Mouse (Mus musculus) lung, embryonic 16.5 days (tissue): Measurements from ENCODE around the gene Fcho1. TPM values are rescaled to one million over a fixed set of nuclear protein-coding genes. Genes with fewer than 3 reads are reported as not detected.

Experiments used
- ATAC-seq: fragments of 200-750 bp; cut with Nextera tagmentation; 2 replicates; pipeline ENCODE4 v1.8.0; 2017; ENCODE audit warnings: low read depth, mild to moderate bottlenecking, moderate library complexity
- H3K27ac ChIP-seq: fragments of 300-500 bp; sonication (generic); 2 replicates; pipeline ENCODE4 v1.5.1; 2014; ENCODE audit warnings: mild to moderate bottlenecking, control low read depth, low read length
- H3K27me3 ChIP-seq: fragments of 300-500 bp; sonication (generic); 2 replicates; pipeline ENCODE4 v1.6.1; 2014; ENCODE audit warnings: low read depth, low read length, mixed read lengths; ENCODE audit not compliant: control insufficient read depth, insufficient read depth
- H3K36me3 ChIP-seq: fragments of 300-500 bp; sonication (generic); 2 replicates; pipeline ENCODE4 v1.6.1; 2014; ENCODE audit warnings: low read length; ENCODE audit not compliant: control insufficient read depth, insufficient read depth
- H3K4me1 ChIP-seq: fragments of 300-500 bp; sonication (generic); replicated peaks from 2 replicates; pipeline ENCODE4 v1.6.1; 2014; ENCODE audit warnings: low read length, mixed read lengths; ENCODE audit not compliant: control insufficient read depth, insufficient read depth
- H3K4me2 ChIP-seq: fragments of 300-500 bp; sonication (generic); 2 replicates; pipeline ENCODE4 v1.6.1; 2014; ENCODE audit warnings: low read depth, low read length, control low read depth
- H3K4me3 ChIP-seq: fragments of 300-500 bp; sonication (generic); 2 replicates; pipeline ENCODE4 v1.5.1; 2014; ENCODE audit warnings: mild to moderate bottlenecking, low read length, control low read depth
- H3K9ac ChIP-seq: fragments of 300-500 bp; sonication (generic); 2 replicates; pipeline ENCODE4 v1.6.1; 2014; ENCODE audit warnings: low read length, control low read depth
- H3K9me3 ChIP-seq: fragments of 300-500 bp; sonication (generic); 2 replicates; pipeline ENCODE4 v1.6.1; 2016; ENCODE audit warnings: low read length; ENCODE audit not compliant: control insufficient read depth
- WGBS: fragments of 180-500 bp; shearing (Covaris S2); extraction: QIAGEN DNeasy Blood & Tissue Kit; methylation state at CpG from one replicate; pipeline ENCODE4 v1.1.7; 2014; 5-methylcytosine and 5-hydroxymethylcytosine counted together
- polyA plus RNA-seq: library from polyadenylated mRNA; unstranded; fragments of >200 nt; fragmentation: Nextera tagmentation; extraction: Ambion mirVana; gene quantifications from 2 replicates; pipeline ENCODE4 v1.2.1, GENCODE M21; 2015

Gene Fcho1
- polyA plus RNA-seq, 1 experiment from 2014 or later = 6.5 TPM

DNA sequence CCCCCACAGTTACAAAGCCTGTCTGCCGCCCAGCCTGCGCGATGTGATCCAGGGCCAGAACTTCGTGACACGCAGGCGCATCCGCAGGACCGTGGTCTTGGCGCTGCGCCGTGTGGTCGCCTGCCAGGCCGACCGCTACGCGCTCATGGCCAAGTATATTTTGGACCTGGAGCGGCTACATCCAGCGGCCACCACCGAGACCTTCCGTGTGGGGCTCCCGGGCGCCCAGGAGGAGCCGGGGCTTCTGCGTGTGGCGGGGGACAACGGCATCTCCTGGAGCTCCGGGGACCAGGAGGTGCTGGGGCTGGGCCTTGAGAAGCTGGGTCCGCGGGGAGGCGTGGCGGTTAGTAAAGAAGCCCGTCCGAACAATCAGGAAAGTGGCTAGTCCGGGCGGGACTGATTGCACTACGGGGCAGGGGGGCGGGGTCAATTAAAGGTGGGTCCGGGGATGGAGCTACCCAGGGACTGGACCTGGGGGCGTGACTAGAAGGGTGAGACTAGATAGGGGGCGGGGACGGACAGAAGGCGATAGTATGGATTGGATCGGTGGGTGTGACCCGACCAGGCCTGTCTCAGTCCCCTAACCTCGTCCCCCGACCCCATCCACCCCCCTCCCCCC lies 45.9 kb downstream of the Fcho1 start:
- H3K9me3 ChIP-seq = no peaks in the 10 kb centered on the region
- H3K4me1 ChIP-seq = peaks cover 7% of the 10 kb centered on the region
- WGBS = 12% methylated on average over 46 of the region's 46 CpGs
- peak overlapping the region; percentile 26 for H3K4me3 ChIP-seq
- ATAC-seq = peak; percentile 21; the same call in 1 of the 2 replicates
- H3K27ac ChIP-seq = no peak overlapping the region
- peak overlapping the region; percentile 11; the same call in 1 of the 2 replicates for H3K9ac ChIP-seq
- peak overlapping the region; percentile 52 for H3K4me2 ChIP-seq
- H3K27me3 ChIP-seq = peaks cover 66% of the 10 kb centered on the region
- no peaks in the 10 kb centered on the region for H3K36me3 ChIP-seq

DNA sequence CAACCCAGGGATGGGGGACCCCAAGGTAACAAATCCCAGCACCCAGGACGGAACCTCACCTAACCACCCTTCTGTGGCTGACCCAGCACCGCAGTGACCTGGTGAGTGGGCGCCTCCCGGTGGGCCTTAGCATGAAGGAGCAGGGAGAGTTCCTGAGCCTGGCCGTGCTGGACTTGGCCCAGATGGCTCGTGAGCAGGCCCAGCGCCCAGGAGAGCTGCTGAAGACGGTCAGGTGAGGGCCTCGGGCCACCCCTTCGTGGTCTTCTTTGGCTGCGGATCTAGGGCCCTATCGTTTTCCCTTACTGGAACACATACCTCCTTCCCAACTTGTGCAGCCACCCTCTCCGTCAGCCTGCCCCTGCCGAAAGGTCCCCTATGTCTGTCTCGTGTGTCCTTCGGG lies 46.4 kb downstream of the Fcho1 start:
- Histone ChIP-seq H3K9me3 (no peaks in the 10 kb centered on the region), H3K27ac (no peak overlapping the region), H3K4me1 (peaks cover 7% of the 10 kb centered on the region), H3K36me3 (no peaks in the 10 kb centered on the region), H3K4me2 (peak overlapping the region; percentile 52), H3K4me3 (peak overlapping the region; percentile 26), H3K27me3 (peaks cover 61% of the 10 kb centered on the region), H3K9ac (peak overlapping the region; percentile 11; the same call in 1 of the 2 replicates)
- 30% methylated on average over 16 of the region's 16 CpGs for WGBS
- no peak for ATAC-seq

DNA sequence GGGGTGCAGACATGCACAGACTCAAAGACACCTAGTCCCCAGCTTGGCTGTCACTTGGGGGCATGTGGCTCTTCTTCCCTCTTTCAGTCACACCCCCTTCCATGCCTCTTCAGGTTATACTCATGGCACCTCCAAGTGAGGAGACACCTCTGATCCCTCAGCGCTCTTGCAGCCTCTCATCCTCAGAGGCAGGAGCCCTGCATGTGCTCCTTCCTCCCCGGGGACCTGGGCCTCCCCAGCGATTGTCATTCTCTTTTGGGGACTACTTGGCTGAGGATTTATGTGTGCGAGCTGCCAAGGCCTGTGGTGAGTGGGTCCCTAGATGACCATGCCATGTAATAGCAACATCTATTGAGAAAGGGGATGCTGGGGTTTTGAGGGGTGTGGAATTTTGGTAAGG lies 47.3 kb downstream of the Fcho1 start:
- H3K27me3 ChIP-seq = peaks cover 52% of the 10 kb centered on the region
- no peak overlapping the region for H3K9ac ChIP-seq
- no peak for ATAC-seq
- no peaks in the 10 kb centered on the region for H3K9me3 ChIP-seq
- H3K4me1 ChIP-seq = peaks cover 7% of the 10 kb centered on the region
- no peaks in the 10 kb centered on the region for H3K36me3 ChIP-seq
- no peak overlapping the region for H3K27ac ChIP-seq
- no peak overlapping the region for H3K4me3 ChIP-seq
- WGBS = 54% methylated on average over 4 of the region's 4 CpGs
- H3K4me2 ChIP-seq = peak overlapping the region; percentile 3; the same call in 1 of the 2 replicates

DNA sequence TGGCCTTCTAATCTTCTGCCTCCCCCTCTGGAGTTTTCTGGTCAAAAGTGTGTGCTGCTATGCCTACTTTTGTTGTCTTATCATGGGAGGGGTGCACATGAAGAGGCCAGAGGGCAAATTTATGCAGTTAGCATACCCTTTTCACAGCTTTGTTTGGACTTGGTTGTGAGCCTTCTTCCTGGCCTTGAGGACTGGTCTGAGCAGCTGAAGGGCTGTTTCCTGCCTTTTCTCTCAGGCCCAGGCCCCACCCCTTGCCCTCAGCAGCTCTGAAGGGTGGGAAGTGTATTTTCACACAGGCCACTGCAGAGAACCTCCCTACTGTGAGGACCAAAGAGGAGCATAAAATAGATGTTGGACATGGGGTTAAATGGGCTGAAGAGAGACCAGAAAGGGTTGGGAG lies 48.0 kb downstream of the Fcho1 start:
- Histone ChIP-seq H3K27ac (peak overlapping the region; percentile 36; the same call in 1 of the 2 replicates), H3K36me3 (no peaks in the 10 kb centered on the region), H3K4me3 (no peak overlapping the region), H3K4me2 (peak overlapping the region; percentile 85; the same call in 1 of the 2 replicates), H3K9ac (no peak overlapping the region), H3K4me1 (peaks cover 7% of the 10 kb centered on the region), H3K9me3 (no peaks in the 10 kb centered on the region), H3K27me3 (peaks cover 45% of the 10 kb centered on the region)
- no peak for ATAC-seq

DNA sequence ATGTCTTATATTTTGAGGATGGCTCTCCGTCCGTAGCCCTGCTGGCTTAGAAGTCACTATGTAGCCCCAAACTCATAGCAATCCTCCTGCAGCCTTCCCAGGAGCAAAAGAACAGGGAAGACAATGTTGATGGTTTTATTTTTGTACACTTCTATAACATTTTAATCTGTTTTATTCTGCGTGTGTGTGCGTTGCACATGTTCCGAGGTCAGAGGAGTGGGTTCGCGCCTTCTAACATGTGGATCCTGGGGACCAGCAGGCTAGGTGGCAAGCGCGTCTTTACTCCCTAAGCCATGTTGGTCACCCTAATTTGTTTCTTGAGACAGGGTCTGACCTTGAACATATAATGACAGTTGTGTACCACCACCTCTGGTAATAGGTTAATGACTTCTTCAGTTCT lies 48.7 kb downstream of the Fcho1 start:
- H3K27me3 ChIP-seq = peaks cover 38% of the 10 kb centered on the region
- H3K27ac ChIP-seq = peak overlapping the region; percentile 66
- H3K4me1 ChIP-seq = peaks cover 7% of the 10 kb centered on the region
- H3K9ac ChIP-seq = peak overlapping the region; percentile 84
- WGBS = 57% methylated on average over 9 of the region's 9 CpGs
- peak overlapping the region; percentile 75 for H3K4me3 ChIP-seq
- H3K36me3 ChIP-seq = no peaks in the 10 kb centered on the region
- peak overlapping the region; percentile 85 for H3K4me2 ChIP-seq
- no peak for ATAC-seq
- no peaks in the 10 kb centered on the region for H3K9me3 ChIP-seq

DNA sequence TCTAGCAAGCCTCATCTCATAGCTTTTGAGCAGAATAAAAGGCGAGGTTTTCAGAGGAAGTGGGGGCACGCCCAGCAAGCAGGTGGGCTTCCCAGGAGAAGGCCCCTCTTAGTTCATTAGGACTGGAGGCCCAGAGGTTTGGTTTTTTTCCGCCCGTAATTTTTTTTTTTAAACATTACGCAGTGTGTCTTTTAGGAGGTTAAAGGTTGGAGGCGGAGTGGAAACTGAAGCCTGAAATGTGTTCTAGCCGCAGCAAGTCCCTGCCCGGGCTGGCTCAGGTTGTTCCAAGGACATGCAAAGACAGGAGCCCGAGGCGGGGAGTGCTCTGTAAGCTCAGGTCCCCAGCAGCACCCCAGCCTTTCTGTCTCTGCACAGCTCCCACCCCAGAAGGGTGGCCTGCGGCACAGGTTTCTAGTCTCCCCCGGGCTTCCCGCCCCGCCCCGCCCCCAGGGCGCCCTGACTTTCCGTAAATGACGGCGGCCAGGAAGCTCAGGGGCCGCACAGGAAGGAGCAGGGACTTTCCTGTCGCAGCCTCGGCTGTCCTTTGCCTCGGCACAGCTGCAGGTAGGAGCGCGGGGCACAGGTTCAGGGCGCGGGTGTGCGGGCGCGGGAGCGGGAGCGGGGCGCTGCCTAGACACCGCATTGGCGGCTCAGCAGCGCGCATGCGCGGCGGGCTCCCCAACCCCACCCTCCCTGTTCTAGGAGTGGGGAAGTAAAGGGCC lies 49.3 kb downstream of the Fcho1 start, which contains the start of gene Jak3:
TSS of gene Jak3 (plus strand) at position 277 of the 722 bp plus-strand sequence.
- H3K36me3 ChIP-seq = no peaks in the 10 kb centered on the region
- H3K4me2 ChIP-seq = peak within 1 kb of the TSS; percentile 85
- H3K4me1 ChIP-seq = peaks cover 10% of the 10 kb centered on the region
- H3K9ac ChIP-seq = peak within 1 kb of the TSS; percentile 84
- ATAC-seq = peak; percentile 53
- H3K4me3 ChIP-seq = peak within 1 kb of the TSS; percentile 75
- H3K9me3 ChIP-seq = no peaks in the 10 kb centered on the region
- H3K27me3 ChIP-seq = peaks cover 35% of the 10 kb centered on the region
- peak within 1 kb of the TSS; percentile 66 for H3K27ac ChIP-seq
- 3% methylated on average over 32 of the region's 40 CpGs for WGBS

DNA sequence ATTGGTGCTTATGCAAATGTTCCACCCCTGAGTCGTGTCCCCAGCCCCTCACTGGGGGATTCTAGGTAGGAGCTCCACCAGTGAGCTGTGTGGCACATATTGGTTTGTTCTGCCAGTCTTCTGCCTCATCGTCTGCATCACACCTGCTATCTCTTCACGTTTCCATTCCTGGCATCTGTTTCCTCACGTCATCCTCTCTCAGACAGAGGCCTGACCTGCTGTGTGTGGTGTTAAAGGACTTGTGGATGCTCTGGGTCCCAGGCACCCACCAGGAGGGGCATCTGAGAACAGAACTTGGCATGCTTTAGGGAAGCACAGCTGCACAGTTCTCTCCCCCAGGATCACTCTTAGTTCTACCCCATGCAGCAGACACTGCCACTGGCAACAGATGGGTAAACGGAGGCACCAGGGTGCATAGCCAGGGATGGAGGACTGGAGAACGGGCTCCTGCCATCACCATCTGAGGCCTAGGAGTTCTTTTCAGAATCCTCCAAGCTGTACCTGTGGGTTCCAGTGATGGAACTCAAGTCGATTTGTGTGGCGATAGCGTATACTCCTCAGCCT lies 50.0 kb downstream of the Fcho1 start:
- peaks cover 28% of the 10 kb centered on the region for H3K27me3 ChIP-seq
- whole genome bisulfite sequencing = 33% methylated on average over 9 of the region's 9 CpGs
- peak overlapping the region; percentile 84; the same call in 1 of the 2 replicates for H3K9ac ChIP-seq
- H3K36me3 ChIP-seq = no peaks in the 10 kb centered on the region
- peak overlapping the region; percentile 75 for H3K4me3 ChIP-seq
- no peaks in the 10 kb centered on the region for H3K9me3 ChIP-seq
- peaks cover 14% of the 10 kb centered on the region for H3K4me1 ChIP-seq
- peak overlapping the region; percentile 66; the same call in 1 of the 2 replicates for H3K27ac ChIP-seq
- no peak for ATAC-seq
- H3K4me2 ChIP-seq = peak overlapping the region; percentile 85

DNA sequence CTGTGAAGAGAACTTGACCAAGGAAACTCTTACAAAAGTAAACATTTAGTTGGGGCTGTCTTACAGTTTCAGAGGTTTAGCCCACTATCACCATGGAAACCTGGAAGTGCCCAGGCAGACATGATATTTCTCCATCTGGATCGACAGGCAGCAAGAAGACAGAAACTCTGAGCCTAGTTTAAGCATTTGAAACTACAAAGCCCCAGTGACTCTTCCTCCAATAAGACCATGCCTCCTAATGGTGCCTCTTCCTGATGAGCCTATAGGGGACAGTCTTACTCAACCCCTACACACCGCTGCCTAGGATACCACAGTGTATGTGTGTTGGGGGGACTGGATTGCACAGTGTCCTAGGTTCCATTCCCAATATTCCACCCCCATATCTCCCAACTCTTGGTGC lies 51.4 kb downstream of the Fcho1 start:
- Histone ChIP-seq H3K9ac (no peak overlapping the region), H3K27ac (no peak overlapping the region), H3K27me3 (peaks cover 27% of the 10 kb centered on the region), H3K36me3 (no peaks in the 10 kb centered on the region), H3K4me3 (no peak overlapping the region), H3K4me2 (no peak overlapping the region), H3K9me3 (no peaks in the 10 kb centered on the region), H3K4me1 (peaks cover 8% of the 10 kb centered on the region)
- 63% methylated on average over 2 of the region's 2 CpGs for WGBS
- no peak for ATAC-seq

DNA sequence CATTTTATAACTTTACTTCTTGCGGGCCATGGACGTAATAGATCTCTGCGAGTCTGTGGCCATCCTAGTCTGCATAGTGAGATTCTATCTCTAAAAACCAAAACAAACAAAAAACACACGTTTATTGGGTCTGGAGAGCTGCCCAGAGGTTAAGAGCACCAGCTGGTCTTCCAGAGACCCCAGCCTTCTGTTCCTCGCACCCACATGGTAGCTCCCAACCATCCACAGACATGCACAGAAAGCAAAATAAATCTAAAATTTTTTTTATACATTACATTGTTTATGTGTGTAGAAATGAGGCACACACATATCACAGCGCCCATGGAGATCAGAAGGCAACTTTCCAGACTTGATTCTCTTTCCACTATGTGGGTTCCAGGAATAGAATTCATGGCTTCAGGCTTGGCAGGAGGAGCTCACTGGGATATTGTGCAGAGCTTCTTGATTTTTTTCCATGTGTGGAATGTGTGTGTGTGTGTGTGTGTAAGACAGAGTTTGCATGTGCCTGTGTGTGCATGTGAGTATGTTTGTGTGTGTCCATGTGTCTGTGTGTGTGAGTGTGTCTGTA lies 53.3 kb downstream of the Fcho1 start:
- Histone ChIP-seq H3K36me3 (no peaks in the 10 kb centered on the region), H3K9me3 (no peaks in the 10 kb centered on the region), H3K4me2 (peak overlapping the region; percentile 93), H3K9ac (peak overlapping the region; percentile 65), H3K4me1 (peaks cover 13% of the 10 kb centered on the region), H3K27ac (no peak overlapping the region), H3K4me3 (peak overlapping the region; percentile 53; the same call in 1 of the 2 replicates), H3K27me3 (peaks cover 17% of the 10 kb centered on the region)
- WGBS = 51% methylated on average over 6 of the region's 6 CpGs
- no peak for ATAC-seq
